ENCODE assay signal across 8 mouse cellular contexts in the genomic region with DNA sequence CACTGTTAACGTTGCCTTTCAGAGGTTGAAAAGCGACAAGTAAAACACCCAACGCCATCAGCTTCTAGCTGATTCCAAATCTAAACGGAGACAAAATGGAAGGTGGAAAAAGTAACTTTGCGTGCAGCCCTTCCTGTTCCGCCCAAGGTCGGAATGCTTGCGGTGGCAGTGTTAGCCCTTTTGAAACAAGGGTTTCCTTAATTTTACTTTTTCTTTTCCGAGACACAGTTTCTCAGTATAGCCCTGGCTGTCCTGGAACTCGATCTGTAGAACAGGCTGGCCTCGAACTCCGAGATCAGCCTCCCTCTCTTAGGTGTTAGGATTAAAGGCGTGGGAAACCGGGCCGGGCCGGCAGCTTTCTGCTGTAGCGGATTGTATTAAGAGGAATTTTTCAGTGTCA. TPM values are rescaled to one million over a fixed set of nuclear protein-coding genes. Genes with fewer than 3 reads are reported as not detected.
DNase-seq lines count a peak whose midpoint lies in the region; ATAC-seq and TF ChIP-seq lines count a peak whose summit lies in the region.

No protein-coding gene starts in this region.

- intact Hi-C loops in left cerebral cortex, adult 2 months (cut with DNase I): loop anchor here (2.0 to 5.0 kb wide), 2 partner anchors 99 to 176 kb away; a partner anchor contains a TSS

- H3K4me3 ChIP-seq in hindbrain, embryonic 11.5 days (ENCODE audit: low read depth, low read length): peak overlapping the region; percentile 76
- H3K4me3 ChIP-seq in left cerebral cortex, adult 2 months: peak overlapping the region; percentile 68

- no peaks in the 10 kb centered on the region for H3K9me3 ChIP-seq in hindbrain, embryonic 11.5 days (ENCODE audit: control insufficient read depth, low read length)

- no peaks in the 10 kb centered on the region for H3K27me3 ChIP-seq in hindbrain, embryonic 11.5 days (ENCODE audit: control insufficient read depth, insufficient read depth, low read length)

- peak overlapping the region; percentile 83 for H3K27ac ChIP-seq in hindbrain, embryonic 11.5 days (ENCODE audit: low read depth, low read length)
- H3K27ac ChIP-seq in left cerebral cortex, adult 2 months: peak overlapping the region; percentile 90

- TF ChIP-seq CTCF in left cerebral cortex, adult 2 months (IDR thresholded peaks at IDR 0.05): no peak

- peak overlapping the region; percentile 90 for H3K9ac ChIP-seq in hindbrain, embryonic 11.5 days (ENCODE audit: low read depth, low read length)

- H3K4me1 ChIP-seq in hindbrain, embryonic 11.5 days (replicated peaks; ENCODE audit: control insufficient read depth, insufficient read depth, low read length): no peaks in the 10 kb centered on the region

- no peaks in the 10 kb centered on the region for H3K36me3 ChIP-seq in hindbrain, embryonic 11.5 days (ENCODE audit: control insufficient read depth, insufficient read depth, low read length)

- peak; percentile 5; the same call in 1 of the 2 replicates for ATAC-seq in frontal cortex, adult (ENCODE audit: low TSS enrichment)
- peak; percentile 41 for ATAC-seq in hindbrain, embryonic 11.5 days (ENCODE audit: low FRiP score)
- ATAC-seq in megakaryocyte progenitor cell, adult 5-6 weeks (replicated peaks; ENCODE audit: poor library complexity): peak; percentile 68

- DNase-seq in frontal cortex, postnatal 25 days (ENCODE audit: low spot score in 2 of 2): no peak
- peak; percentile 73 for DNase-seq in CD4-positive helper T cell, adult 2 months (ENCODE audit: low read depth, low spot score)
- peak; percentile 34 to 48 for DNase-seq in cerebellum, postnatal 10 days
- no peak for DNase-seq in hindbrain, embryonic 11.5 days (ENCODE audit: low spot score)
- no peak for DNase-seq in left cerebral cortex, adult 2 months (ENCODE audit: extremely low spot score in 1 of 2, low spot score in 2 of 2)
- peak; percentile 38 for DNase-seq in yolk sac, embryonic 10.5 days (ENCODE audit: low spot score)

- H3K4me2 ChIP-seq in hindbrain, embryonic 11.5 days (replicated peaks; ENCODE audit: low read depth, low read length): peak overlapping the region; percentile 41

- WGBS in hindbrain, embryonic 11.5 days: under 1% methylated on average over 17 of the region's 17 CpGs

RNA-seq across cellular contexts. Expression of a gene that starts 0.5 kb away (rescaled TPM):
- 114 and 119 TPM in 2 replicates for polyA plus RNA-seq in hindbrain, embryonic 11.5 days (2014; fragmentation: Nextera tagmentation; extraction: Ambion mirVana)
- total RNA-seq in left cerebral cortex, adult 2 months (2021): 10 to 100 TPM; 38.6 to 46.2 TPM
- total RNA-seq in megakaryocyte progenitor cell, adult 5-6 weeks (2015): 56.5 and 62.5 TPM in 2 replicates
- 55.7 and 70.1 TPM in 2 replicates for total RNA-seq in megakaryocyte progenitor cell, adult 5-6 weeks (2017)

RNA-seq across cellular contexts. Expression of a gene that starts 46.5 kb away (rescaled TPM):
- polyA plus RNA-seq in hindbrain, embryonic 11.5 days (2014; fragmentation: Nextera tagmentation; extraction: Ambion mirVana): 89.1 and 92.1 TPM in 2 replicates
- 10 to 100 TPM; 23.0 to 25.7 TPM for total RNA-seq in left cerebral cortex, adult 2 months (2021)
- total RNA-seq in megakaryocyte progenitor cell, adult 5-6 weeks (2015): 77.6 and 83.7 TPM in 2 replicates
- 112 and 130 TPM in 2 replicates for total RNA-seq in megakaryocyte progenitor cell, adult 5-6 weeks (2017)

Comparison
In these comparisons a context has a peak if more than half of its experiments do, and no peak if none do; other contexts are left out.
1. ATAC-seq: peak in every context shown above with its lines; median percentile 68 in megakaryocyte progenitor cell, adult 5-6 weeks; 41 in hindbrain, embryonic 11.5 days; 5 in frontal cortex, adult.
2. DNase-seq: peak in CD4-positive helper T cell, adult 2 months (single experiment), cerebellum, postnatal 10 days (2 of 2) and yolk sac, embryonic 10.5 days (single experiment); none in frontal cortex, postnatal 25 days (0 of 2), hindbrain, embryonic 11.5 days (single experiment) and left cerebral cortex, adult 2 months (0 of 2).